Mouse (Mus musculus) CD4-positive, CD25-positive, alpha-beta regulatory T cell (primary cell): Measurements from ENCODE around the gene Gm10309. TPM values are rescaled to one million over a fixed set of nuclear protein-coding genes. Genes with fewer than 3 reads are reported as not detected.

Experiments
- polyA plus RNA-seq: library from polyadenylated mRNA; unstranded; fragments of 100-300 nt; shearing (Covaris generic); gene quantifications from one replicate; pipeline ENCODE4 v1.2.1, GENCODE M21; 2017

Gm10309 gene
- 0.47 TPM for polyA plus RNA-seq

GRCm38 (mm10) chr17:86505183-86505631 is at the start of gene Gm10309:
TSS of gene Gm10309 (minus strand) at chr17:86505232.

Other genes with a start within 250 kb of the Gm10309 start
- gene Epas1, start 248.5 kb upstream of the Gm10309 start, polyA plus RNA-seq, result 0.54 TPM